Mouse (Mus musculus) spleen, postnatal 10 days (tissue): ENCODE measurements around the gene Ada.

Source experiments
- DNase-seq, 2 experiments: peaks; one replicate each; pipeline ENCODE4 v3.0.0; 2021 to 2022; ENCODE audit warnings: low spot score in 2 of 2

Gene Ada

GRCm38 (mm10) chr2:163732021-163732420, 18.0 kb downstream of the Ada start:
- no peak for DNase-seq

- DNase-seq, result no peak
These were observed 21.7 kb downstream of the Ada start for GRCm38 (mm10) chr2:163728300-163728699.

- no peak for DNase-seq
These were observed 23.2 kb downstream of the Ada start for GRCm38 (mm10) chr2:163726766-163727393.

DNA sequence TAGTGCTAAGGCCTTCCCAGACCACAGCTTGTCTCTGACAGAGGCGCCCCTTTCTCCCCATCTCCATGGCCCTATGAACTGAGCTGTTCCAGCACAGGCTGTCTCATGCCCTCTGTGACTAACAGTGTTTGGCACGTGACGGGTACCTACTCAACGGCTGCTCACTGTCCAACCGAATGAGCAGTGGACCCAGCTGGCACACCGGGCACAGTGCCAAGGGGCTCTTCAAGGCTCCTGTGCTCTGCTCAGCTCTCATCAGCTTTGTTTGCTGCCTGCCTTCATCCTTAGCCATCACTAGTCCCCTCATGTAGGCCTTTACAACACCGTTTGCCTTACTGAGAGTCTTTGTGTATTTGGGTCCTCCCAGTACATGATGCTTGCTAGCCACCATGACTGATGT, 27.5 kb downstream of the Ada start:
- no peak for DNase-seq

GRCm38 (mm10) chr2:163719616-163720015, 30.4 kb downstream of the Ada start:
- no peak for DNase-seq

DNA sequence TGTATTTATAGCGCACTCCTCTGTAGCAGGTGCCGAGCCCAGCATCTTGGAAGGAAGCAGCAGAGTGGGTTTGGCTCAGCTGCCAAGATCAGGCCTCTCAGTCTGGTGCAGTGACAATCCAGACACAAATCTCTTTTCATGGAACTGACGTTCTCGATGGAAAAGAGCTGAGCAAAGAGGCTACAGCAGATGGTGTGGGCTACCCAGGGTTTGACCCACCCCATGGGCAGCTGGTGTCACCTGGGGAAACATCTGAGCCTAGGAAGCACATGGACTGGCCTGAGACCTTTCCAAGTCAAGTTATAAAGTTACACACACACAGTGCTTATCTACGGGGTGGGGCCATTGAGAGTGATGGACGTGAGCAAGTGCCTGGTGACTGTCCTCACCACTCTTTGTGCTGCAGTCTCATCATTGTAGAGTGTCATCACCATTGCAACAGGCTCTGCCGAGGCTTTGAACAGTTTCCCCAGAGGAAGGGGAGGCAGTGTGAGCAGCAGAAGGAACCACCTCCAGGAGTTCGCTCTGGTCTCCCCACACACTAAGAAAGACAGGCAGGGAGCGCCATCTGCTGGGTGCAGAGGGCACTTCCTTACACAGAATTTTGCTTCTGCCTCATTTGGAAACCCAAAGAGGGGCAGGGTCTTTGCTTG, 31.0 kb downstream of the Ada start:
- DNase-seq, result peak; percentile 74 to 88

GRCm38 (mm10) chr2:163718526-163718925, 31.5 kb downstream of the Ada start:
- no peak for DNase-seq

- no peak for DNase-seq
These were observed 33.2 kb downstream of the Ada start for GRCm38 (mm10) chr2:163716853-163717252.

DNA sequence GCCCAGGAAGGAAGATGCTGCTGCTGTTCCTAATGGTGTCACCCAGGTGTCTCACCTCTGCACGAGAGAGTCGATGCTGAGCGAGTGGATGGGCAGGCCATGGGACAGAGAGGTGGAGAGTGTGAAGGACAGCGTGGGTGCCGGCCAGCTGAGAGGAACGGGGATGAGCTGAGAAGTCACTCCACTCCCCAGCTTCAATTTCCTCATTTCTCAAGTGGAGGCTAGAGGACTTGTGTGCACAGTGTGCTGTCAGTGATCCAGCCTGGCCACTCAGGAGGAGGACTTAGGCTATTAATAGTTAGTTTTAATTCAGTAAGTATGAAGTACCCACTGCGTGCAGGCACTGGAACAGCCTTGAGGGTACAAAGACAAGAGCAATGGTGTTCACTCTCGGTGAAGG, 33.6 kb downstream of the Ada start:
- no peak for DNase-seq

GRCm38 (mm10) chr2:163713340-163713739, 36.7 kb downstream of the Ada start:
- no peak for DNase-seq

- no peak for DNase-seq
These were observed 37.2 kb downstream of the Ada start for GRCm38 (mm10) chr2:163712874-163713273.

GRCm38 (mm10) chr2:163712473-163712872, 37.6 kb downstream of the Ada start:
- DNase-seq, result no peak

- DNase-seq, result no peak
These were observed 38.6 kb downstream of the Ada start for GRCm38 (mm10) chr2:163711368-163711868.

GRCm38 (mm10) chr2:163710606-163711159, 39.4 kb downstream of the Ada start:
- no peak for DNase-seq

DNA sequence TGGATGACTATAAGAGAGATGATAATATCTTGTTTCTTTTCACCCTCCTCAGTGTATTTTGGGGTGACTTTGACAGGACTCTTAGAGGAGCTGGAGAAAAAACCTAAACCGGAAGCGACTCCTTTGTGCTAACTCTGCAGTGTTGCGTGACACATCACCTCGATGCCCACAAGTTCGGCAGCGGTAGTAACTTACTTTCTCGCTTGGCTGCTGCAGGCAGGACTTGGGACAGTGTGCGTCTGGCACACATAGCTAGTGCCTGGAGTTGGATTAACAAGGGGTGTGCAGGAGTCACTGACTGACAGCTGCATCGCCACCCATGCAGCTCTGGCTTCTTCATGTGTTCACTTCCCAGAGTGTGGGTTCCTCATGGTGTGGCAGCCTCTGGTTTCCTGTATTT, 40.0 kb downstream of the Ada start:
- DNase-seq, result no peak

DNA sequence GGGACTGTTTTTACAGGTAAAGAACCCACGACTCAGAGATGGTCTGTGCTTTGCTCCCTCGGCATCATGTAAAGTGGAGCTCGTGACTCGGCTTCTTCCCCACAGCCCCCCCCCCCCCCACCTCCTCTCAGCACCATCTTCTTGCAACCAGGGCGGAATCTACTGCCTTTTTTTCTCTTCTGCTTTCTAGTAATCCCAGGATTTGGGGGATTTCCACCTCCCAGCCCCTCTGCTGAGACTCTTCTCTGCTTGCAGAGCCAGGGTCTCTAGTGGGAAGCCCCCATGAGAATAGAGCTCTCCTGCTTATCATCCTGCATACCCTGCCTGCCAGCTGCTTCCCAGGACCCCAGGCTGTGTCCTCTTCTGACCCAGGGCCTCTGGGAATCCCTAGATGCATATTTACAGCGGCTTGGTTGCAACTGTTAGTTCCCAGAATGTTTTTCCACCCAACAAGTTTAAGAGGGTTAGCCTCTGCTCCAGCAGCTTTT, 41.2 kb downstream of the Ada start:
- DNase-seq, result peak in 1 of 2 experiments; percentile 10

- DNase-seq, result no peak
These were observed 41.7 kb downstream of the Ada start for GRCm38 (mm10) chr2:163708321-163708720.

DNA sequence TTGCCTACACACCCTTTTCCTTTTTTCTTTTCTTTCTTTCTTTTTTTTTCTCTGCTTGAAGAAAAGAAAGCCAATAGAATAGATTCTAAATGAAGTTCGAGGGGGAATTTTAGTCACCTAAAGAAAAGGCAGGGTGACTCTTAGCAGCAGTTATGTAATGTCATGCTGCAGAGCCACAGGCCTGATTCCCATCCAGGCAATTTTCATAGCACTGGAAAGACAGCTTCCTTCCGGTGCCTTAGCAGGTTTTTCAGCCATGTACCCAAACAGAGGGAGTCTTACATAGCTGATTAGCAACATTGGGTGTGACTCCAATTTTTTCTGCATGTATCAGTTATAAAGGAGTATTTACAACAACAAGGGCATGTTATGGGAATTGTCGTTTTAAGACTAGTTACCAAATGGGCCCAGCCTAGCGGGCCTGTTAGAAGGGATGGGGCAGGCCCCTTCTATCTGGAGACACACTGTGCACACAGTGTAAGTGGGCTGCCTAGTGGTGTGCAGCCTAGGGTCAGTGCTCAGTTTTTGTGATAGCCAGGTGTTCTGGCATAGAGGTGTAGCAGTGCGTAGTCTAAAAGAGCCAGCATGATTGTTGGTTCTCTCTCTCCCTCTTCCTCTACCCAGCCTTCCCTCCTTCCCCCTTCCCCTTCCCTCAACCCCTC, 46.3 kb downstream of the Ada start:
- no peak for DNase-seq

DNA sequence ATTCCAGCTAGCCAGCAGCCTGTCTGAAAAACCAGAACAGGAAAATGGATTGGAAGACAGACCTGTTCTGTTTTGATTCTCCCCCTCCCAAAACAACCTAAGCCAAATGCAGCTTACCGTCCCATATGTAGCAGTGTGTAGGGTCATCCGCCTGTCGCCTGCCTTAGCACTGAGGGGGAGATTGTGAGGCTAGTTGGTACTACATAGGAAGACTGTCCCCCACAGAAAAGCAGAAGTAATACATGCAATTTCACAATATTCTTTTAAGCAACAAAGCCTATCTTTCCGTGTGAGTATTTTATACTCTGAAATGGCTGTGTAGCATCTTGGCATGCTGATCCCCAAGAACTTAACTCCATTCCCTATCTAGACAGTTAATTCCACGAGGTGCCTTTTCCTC, 47.1 kb downstream of the Ada start:
- no peak for DNase-seq

DNA sequence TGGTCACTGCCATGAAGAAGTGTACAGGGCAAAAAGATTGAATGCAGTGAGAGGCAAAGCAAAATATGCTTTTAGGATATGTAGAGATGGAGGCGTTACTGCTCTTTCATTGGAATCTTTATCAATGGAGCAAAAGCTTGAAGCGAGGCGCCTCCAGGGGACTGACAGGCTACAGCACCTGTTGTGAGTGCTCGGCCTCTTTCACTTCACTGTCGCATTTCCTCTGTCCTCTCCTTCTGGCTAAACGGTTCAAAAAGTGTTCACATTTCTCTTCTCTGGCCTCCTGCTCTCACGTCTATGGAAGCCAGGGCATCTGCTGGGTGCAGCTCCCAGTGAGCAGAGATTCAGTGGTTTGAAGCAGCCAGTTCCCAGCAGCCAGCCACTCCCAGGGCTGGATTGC, 47.6 kb downstream of the Ada start:
- no peak for DNase-seq

GRCm38 (mm10) chr2:163699078-163699780, 50.8 kb downstream of the Ada start:
- no peak for DNase-seq
